Mouse (Mus musculus) cerebellum, adult 8-10 months (tissue): ENCODE data around the gene Neu3.

Experiments used
- DNase-seq: peaks from one replicate; pipeline ENCODE4 v3.0.0; 2022

Gene Neu3

DNA sequence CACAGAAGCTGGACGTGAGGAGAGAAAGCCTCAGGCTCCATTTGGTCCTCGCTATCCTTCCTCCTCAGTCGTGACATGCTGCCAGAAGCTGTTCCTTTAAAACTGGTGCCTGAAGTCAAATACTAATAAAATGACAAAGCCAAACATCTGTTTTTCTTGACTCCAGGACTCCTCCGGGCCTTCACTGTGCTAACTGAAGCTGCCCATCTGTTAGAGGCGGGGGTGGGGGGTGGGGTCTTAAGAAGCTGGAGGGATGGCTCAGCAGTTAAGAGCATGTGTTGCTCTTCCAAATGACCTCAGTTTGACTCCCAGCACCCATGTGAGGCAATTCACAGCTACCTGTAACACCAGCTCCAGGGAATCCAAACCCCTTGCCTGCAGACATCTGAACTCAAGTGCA is 39.7 kb downstream of the Neu3 start:
- no peak for DNase-seq

DNA sequence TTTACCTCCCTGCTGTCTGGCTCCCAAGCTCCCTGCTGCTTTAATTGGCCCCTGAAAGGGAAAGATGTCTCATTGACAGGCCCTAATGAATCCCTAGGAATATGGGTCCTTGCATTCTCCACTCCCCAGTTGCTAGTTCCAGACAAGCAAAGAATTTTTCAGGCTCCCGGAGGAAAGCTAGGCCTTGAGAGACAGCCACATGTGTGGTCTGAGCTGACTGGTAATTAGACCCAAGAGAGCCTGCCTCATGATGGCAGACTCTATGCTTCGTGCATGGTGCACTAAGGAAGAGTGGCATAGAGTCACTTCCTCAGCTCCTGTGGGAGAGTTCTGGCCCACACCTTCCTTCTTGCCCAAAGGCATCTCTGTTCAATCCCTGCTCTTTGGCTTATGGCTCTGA is 40.3 kb downstream of the Neu3 start:
- DNase-seq, result no peak

DNA sequence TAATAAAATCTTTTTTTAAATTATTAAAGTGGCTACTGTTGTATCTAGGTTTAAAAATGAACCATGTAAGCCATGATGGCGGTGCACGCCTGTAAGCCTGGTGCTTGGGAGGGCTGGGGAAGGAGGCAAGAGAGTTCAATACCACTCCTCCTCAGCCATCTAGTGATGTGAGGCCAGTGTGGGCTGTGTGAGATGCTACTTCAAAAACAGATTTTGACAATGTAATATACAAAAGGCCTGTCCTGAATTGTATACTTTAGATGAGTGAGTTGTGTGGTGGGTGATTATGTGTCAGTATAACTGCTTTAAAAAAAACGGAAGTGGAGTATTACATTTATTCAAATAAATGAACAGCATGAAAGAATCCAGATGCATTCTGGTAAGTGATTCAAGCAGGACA is 41.4 kb downstream of the Neu3 start:
- no peak for DNase-seq

DNA sequence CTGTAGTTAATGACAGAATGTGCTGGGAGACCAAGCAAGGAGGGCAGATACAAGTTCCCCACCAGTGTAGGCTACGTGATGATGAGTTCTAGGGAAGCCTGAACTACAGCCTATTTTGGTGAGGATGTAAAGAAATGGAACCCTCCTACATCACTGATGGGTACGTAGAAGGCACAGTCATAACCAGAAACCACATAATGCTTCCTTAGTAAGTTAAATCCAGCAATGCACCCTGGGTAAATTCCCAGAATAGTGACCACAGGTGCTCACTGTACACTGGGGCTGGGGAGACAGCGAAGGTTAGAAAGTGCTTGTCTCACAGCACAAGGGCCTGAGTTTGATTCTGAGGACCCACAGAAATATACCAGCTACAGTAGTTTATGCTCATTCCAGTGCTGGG is 42.7 kb downstream of the Neu3 start:
- DNase-seq, result no peak

DNA sequence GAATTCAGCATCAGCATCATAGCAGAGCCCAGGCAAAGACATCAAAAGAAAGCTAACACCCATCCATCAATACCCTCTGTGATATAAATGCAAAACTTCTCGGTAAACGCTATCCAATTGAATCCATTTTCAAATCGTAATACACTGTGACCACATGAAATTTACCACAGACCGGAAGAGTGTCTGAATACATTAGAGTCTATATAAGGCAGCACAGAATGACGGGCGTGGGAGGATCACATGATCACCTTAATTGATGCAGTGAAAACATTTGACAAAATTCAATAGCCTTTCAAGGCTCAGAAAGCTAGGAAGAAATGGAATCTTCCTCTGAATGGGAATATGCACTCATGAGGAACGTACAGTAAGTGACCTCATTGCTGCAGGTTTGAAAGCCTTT is 44.8 kb downstream of the Neu3 start:
- no peak for DNase-seq

DNA sequence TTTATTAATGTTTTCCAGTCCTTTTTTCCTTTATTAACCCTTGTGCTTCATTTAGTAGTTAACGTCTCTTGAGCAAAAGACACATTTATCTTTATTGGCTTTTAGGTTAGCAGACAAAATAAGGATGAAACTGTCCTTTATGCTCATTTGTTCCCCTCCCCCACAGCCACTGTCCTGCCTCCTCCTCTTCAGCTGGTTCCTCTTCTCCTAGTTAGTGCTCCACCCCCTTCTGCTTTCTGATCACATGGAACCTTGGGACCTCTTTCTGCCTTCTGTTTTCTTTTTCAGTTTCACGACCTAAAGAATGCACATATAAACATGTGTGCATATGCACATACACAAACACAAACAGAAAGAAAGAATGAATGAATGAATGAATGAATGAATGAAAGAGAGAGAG is 46.3 kb downstream of the Neu3 start:
- DNase-seq, result no peak

DNA sequence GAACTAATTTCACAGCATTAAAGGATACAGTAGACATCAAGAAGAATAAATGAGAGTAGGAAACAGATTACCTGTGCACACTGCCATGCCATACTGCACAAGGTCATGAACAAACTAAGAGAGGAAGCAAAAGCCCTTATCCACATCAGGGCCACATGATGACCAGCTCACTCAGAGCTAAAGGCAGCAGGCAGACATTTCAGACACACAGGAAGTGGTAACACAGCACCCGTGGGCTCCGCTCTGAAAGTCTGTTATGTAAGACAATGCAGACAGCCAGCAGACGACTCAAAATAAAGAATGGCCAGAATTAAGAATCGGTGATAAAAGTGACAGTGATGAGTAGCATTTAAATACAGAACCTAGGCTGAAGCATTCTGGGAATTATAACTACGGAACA is 46.8 kb downstream of the Neu3 start:
- DNase-seq, result no peak

DNA sequence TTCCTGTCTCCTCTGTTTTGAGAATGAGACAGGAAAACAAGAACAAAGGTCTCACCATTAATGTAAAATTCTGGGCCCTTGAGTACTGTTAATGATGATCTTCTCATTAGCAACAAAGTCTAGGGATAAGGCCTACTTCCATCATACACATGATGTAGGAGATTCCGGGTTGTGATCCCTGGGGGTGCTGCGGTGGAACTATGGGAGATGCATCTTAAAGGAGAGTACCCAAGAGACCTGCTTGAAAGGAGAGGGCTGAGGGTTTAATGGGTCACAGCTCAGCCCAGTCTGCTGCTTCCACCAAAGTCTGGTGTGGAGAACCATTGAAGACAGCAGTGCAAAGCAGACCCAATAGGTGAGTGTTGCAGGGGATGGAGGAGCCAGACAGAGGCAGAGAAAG is 65.0 kb downstream of the Neu3 start, which contains the start of gene Olfr521:
Gene Olfr521, plus strand, starts transcription at position 301 of the 400 bp plus-strand sequence.
- no peak for DNase-seq
